Mouse (Mus musculus) heart, postnatal 0 days (tissue): ENCODE measurements around the gene Ndrg3. TPM values are rescaled to one million over a fixed set of nuclear protein-coding genes. Genes with fewer than 3 reads are reported as not detected.

Source experiments
- ATAC-seq: fragments of 200-750 bp; cut with Nextera tagmentation; 2 replicates; pipeline ENCODE4 v1.8.0; 2017; ENCODE audit warnings: low read depth, moderate number of reproducible peaks, moderate library complexity; ENCODE audit not compliant: insufficient read depth
- DNase-seq: peaks from one replicate; pipeline ENCODE4 v3.0.0-alpha.2; 2016; ENCODE audit warnings: low spot score
- H3K27ac ChIP-seq: fragments of 300-500 bp; sonication (generic); 2 replicates; pipeline ENCODE4 v1.5.1; 2014; ENCODE audit warnings: low read depth, mild to moderate bottlenecking
- H3K27me3 ChIP-seq: fragments of 300-500 bp; sonication (generic); 2 replicates; pipeline ENCODE4 v1.6.1; 2014; ENCODE audit warnings: low read length, mixed read lengths; ENCODE audit not compliant: control insufficient read depth, insufficient read depth
- H3K36me3 ChIP-seq: fragments of 300-500 bp; sonication (generic); replicated peaks from 2 replicates; pipeline ENCODE4 v1.6.1; 2014; ENCODE audit warnings: low read length, mixed read lengths; ENCODE audit not compliant: control insufficient read depth, insufficient read depth
- H3K4me1 ChIP-seq: fragments of 300-500 bp; sonication (generic); 2 replicates; pipeline ENCODE4 v1.6.1; 2014; ENCODE audit warnings: antibody characterized with exemption; ENCODE audit not compliant: control insufficient read depth, insufficient read depth
- H3K4me2 ChIP-seq: fragments of 300-500 bp; sonication (generic); 2 replicates; pipeline ENCODE4 v1.6.1; 2014; ENCODE audit warnings: low read depth, mild to moderate bottlenecking, low read length, moderate library complexity
- H3K4me3 ChIP-seq: fragments of 300-500 bp; sonication (generic); 2 replicates; pipeline ENCODE4 v1.5.1; 2014; ENCODE audit warnings: low read depth, low read length
- H3K9ac ChIP-seq: fragments of 300-500 bp; sonication (generic); replicated peaks from 2 replicates; pipeline ENCODE4 v1.6.1; 2014; ENCODE audit warnings: low read depth, low read length, mixed read lengths
- H3K9me3 ChIP-seq: fragments of 300-500 bp; sonication (generic); replicated peaks from 2 replicates; pipeline ENCODE4 v1.6.1; 2016; ENCODE audit warnings: low read length; ENCODE audit not compliant: control insufficient read depth
- CTCF ChIP-seq: IDR thresholded peaks from 2 replicates; pipeline ENCODE4 v1.5.1; 2016; ENCODE audit warnings: antibody characterized with exemption, control low read depth, low read depth
- EP300 ChIP-seq: IDR thresholded peaks from 2 replicates; pipeline ENCODE4 v1.6.1; 2016; ENCODE audit warnings: antibody characterized with exemption, low read depth
- WGBS: fragments of 180-500 bp; shearing (Covaris S2); extraction: QIAGEN DNeasy Blood & Tissue Kit; methylation state at CpG from one replicate; pipeline ENCODE4 v1.1.7; 2014; 5-methylcytosine and 5-hydroxymethylcytosine counted together
- polyA plus RNA-seq: library from polyadenylated mRNA; unstranded; fragments of >200 nt; fragmentation: Nextera tagmentation; extraction: Ambion mirVana; gene quantifications from 2 replicates; pipeline ENCODE4 v1.2.1, GENCODE M21; 2015
- total RNA-seq: library from RNA; depleted of rRNA; stranded (reverse); fragments of >200 nt; gene quantifications from 2 replicates; pipeline ENCODE4 v1.2.3, GENCODE M21; 2014; ENCODE audit warnings: low replicate concordance

Gene Ndrg3
- total and polyA plus RNA-seq, 2 experiments from 2014 or later: 16.2 to 27.2 TPM

- ATAC-seq (no peak), DNase-seq (no peak)
- no peaks in the 10 kb centered on the region for H3K9me3 ChIP-seq
- H3K4me1 ChIP-seq: no peaks in the 10 kb centered on the region
- WGBS: 92% methylated on average over 4 of the region's 4 CpGs
- no peak overlapping the region for H3K27ac ChIP-seq
- H3K27me3 ChIP-seq: no peaks in the 10 kb centered on the region
- H3K9ac ChIP-seq: no peak overlapping the region
- peaks cover 92% of the 10 kb centered on the region for H3K36me3 ChIP-seq
- no peak overlapping the region for H3K4me2 ChIP-seq
- no peak overlapping the region for H3K4me3 ChIP-seq
- TF ChIP-seq EP300 (no peak), CTCF (no peak)
Measured at GRCm38 (mm10) chr2:157019228-157019627, 27.4 kb upstream of the Ndrg3 start.

DNA sequence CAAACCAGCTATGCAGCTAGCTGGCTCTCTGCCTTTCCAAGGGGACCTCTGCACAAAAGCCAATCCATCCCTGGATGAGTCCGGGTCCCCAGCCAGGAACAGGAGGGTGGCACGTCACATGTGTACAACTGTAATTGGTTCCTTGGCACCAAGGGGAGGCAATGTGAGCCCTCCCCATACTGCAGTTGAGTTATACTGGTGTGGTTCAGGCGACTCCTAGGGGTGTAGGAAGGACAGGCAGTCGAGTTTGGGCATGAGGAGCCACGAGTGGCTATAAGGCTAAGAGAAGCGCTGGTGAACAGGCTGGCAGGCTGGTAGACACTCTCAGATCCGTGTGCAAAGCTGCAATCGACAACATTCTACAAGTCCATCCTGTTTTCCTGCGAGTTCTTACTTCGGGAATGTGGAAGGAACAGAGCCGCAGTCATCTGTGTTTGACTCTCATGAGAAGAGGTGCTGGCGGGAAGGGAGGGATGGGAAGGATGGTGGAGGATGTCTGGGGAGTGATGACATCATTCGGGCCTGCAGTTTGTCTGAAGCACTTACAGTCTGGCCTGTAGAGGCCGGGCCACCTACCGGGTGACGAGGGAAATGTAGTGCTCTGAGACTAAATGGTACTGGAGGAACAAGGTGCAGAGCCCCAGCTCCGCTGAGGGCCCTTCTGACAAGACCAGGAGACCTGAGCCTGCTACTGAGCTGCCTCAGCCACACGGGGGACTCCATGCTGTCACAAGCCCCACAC is 24.8 kb upstream of the Ndrg3 start:
- H3K9ac ChIP-seq: no peak overlapping the region

DNA sequence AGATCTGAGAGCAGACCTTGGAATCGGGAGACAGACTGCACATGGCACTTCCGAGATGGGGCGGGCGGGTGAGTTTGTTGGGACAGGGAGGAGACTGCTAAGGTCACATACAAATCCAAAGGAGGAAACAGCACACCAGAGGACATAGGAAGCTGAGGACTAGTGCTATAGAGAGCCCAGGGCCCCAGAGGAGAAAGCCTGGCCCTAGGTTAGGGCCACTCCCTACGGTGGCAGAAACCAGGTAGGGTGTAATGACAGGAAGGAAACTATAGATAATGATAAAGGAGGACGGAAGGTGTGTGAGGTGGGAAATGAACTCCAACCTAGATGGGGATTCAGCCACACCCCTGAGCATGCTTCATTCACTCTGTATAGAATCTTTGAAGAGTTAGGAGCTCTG is 20.5 kb upstream of the Ndrg3 start:
- peaks cover 26% of the 10 kb centered on the region for H3K36me3 ChIP-seq
- H3K4me1 ChIP-seq: no peaks in the 10 kb centered on the region; the same call in 1 of the 2 replicates
- H3K27me3 ChIP-seq: no peaks in the 10 kb centered on the region
- no peaks in the 10 kb centered on the region for H3K9me3 ChIP-seq
- DNase-seq: no peak
- H3K9ac ChIP-seq: no peak overlapping the region
- no peak overlapping the region for H3K27ac ChIP-seq
- 69% methylated on average over 6 of the region's 6 CpGs for WGBS
- TF ChIP-seq EP300 (no peak), CTCF (no peak)
- no peak for ATAC-seq
- no peak overlapping the region for H3K4me3 ChIP-seq
- no peak overlapping the region for H3K4me2 ChIP-seq

More for the DNA sequence above, 24.8 kb upstream of the Ndrg3 start:
- no peaks in the 10 kb centered on the region for H3K27me3 ChIP-seq
- H3K4me1 ChIP-seq: no peaks in the 10 kb centered on the region
- ATAC-seq: peak; percentile 82
- TF ChIP-seq CTCF (peak; percentile 45), EP300 (no peak)
- H3K9me3 ChIP-seq: no peaks in the 10 kb centered on the region
- no peak overlapping the region for H3K4me3 ChIP-seq
- peaks cover 68% of the 10 kb centered on the region for H3K36me3 ChIP-seq
- 35% methylated on average over 18 of the region's 18 CpGs for WGBS
- no peak overlapping the region for H3K27ac ChIP-seq
- peak; percentile 72 for DNase-seq
- H3K4me2 ChIP-seq: no peak overlapping the region

GRCm38 (mm10) chr2:157010634-157011310 is 18.9 kb upstream of the Ndrg3 start:
- ATAC-seq (no peak), DNase-seq (no peak)
- H3K4me3 ChIP-seq: no peak overlapping the region
- H3K4me2 ChIP-seq: no peak overlapping the region
- 31% methylated on average over 11 of the region's 11 CpGs for whole genome bisulfite sequencing
- H3K4me1 ChIP-seq: no peaks in the 10 kb centered on the region; the same call in 1 of the 2 replicates
- TF ChIP-seq CTCF (no peak), EP300 (no peak)
- H3K36me3 ChIP-seq: peaks cover 10% of the 10 kb centered on the region
- no peak overlapping the region for H3K9ac ChIP-seq
- no peak overlapping the region for H3K27ac ChIP-seq
- H3K27me3 ChIP-seq: no peaks in the 10 kb centered on the region
- no peaks in the 10 kb centered on the region for H3K9me3 ChIP-seq

GRCm38 (mm10) chr2:157010121-157010520 is 18.3 kb upstream of the Ndrg3 start:
- TF ChIP-seq EP300 (no peak), CTCF (no peak)
- H3K9ac ChIP-seq: no peak overlapping the region
- DNase-seq: no peak
- no peak overlapping the region for H3K4me3 ChIP-seq
- H3K36me3 ChIP-seq: peaks cover 9% of the 10 kb centered on the region
- no peaks in the 10 kb centered on the region for H3K27me3 ChIP-seq
- no peaks in the 10 kb centered on the region; the same call in 1 of the 2 replicates for H3K4me1 ChIP-seq
- no peak overlapping the region for H3K4me2 ChIP-seq
- H3K27ac ChIP-seq: no peak overlapping the region
- no peaks in the 10 kb centered on the region for H3K9me3 ChIP-seq
- ATAC-seq: no peak
